Mouse (Mus musculus) testis, postnatal 14 days (tissue): ENCODE results near the gene Cnih2.
A peak's percentile ranks its signal among the peaks of the same experiment; 100 is the strongest.

Experiments used
- DNase-seq: peaks from one replicate; pipeline ENCODE4 v3.0.0; 2021; ENCODE audit warnings: low spot score

Gene Cnih2

GRCm38 (mm10) chr19:5067867-5068569 lies 30.3 kb downstream of the Cnih2 start, which contains the start of gene Cd248:
Cd248 (plus strand) TSS chr19:5068078.
- DNase-seq = peak; percentile 71

- DNase-seq = no peak
Measured at GRCm38 (mm10) chr19:5067040-5067799, 31.1 kb downstream of the Cnih2 start.

- no peak for DNase-seq
Measured at GRCm38 (mm10) chr19:5065104-5065503, 33.2 kb downstream of the Cnih2 start.

- no peak for DNase-seq
Measured at GRCm38 (mm10) chr19:5062446-5062845, 35.9 kb downstream of the Cnih2 start.

- DNase-seq = no peak
Measured at GRCm38 (mm10) chr19:5062041-5062440, 36.3 kb downstream of the Cnih2 start.

- DNase-seq = no peak
Measured at GRCm38 (mm10) chr19:5060365-5061330, 37.7 kb downstream of the Cnih2 start.

- DNase-seq = no peak
Measured at GRCm38 (mm10) chr19:5058801-5059771, 39.2 kb downstream of the Cnih2 start.

GRCm38 (mm10) chr19:5057876-5058775 lies 40.2 kb downstream of the Cnih2 start:
- no peak for DNase-seq

- DNase-seq = no peak
Measured at GRCm38 (mm10) chr19:5056251-5056650, 42.1 kb downstream of the Cnih2 start.

GRCm38 (mm10) chr19:5053909-5054308 lies 44.4 kb downstream of the Cnih2 start:
- no peak for DNase-seq

GRCm38 (mm10) chr19:5052853-5053252 lies 45.5 kb downstream of the Cnih2 start:
- DNase-seq = no peak

GRCm38 (mm10) chr19:5052166-5052822 lies 46.0 kb downstream of the Cnih2 start:
- no peak for DNase-seq

GRCm38 (mm10) chr19:5051515-5051914 lies 46.8 kb downstream of the Cnih2 start:
- DNase-seq = no peak

GRCm38 (mm10) chr19:5051031-5051430 lies 47.3 kb downstream of the Cnih2 start:
- DNase-seq = no peak

- no peak for DNase-seq
Measured at GRCm38 (mm10) chr19:5050047-5050905, 48.0 kb downstream of the Cnih2 start, which contains the start of gene Rin1. Rin1 (plus strand) TSS chr19:5050481.

- no peak for DNase-seq
Measured at GRCm38 (mm10) chr19:5049325-5049724, 49.0 kb downstream of the Cnih2 start.

- no peak for DNase-seq
Measured at GRCm38 (mm10) chr19:5048138-5049056, 49.9 kb downstream of the Cnih2 start.
